Mouse (Mus musculus): ENCODE results near the gene Inca1. TPM values are rescaled to one million over a fixed set of nuclear protein-coding genes. Genes with fewer than 3 reads are reported as not detected.
A peak's percentile ranks its signal among the peaks of the same experiment; 100 is the strongest.

Inca1 gene
- polyA plus RNA-seq, 1 experiment from 2014 or later, result 1.3 TPM

- H3K9me3 ChIP-seq (ENCODE audit: control insufficient read depth, low read length), result no peaks in the 10 kb centered on the region
- peaks cover 30% of the 10 kb centered on the region for H3K4me1 ChIP-seq (replicated peaks; ENCODE audit: control insufficient read depth, insufficient read depth, low read length)
- H3K36me3 ChIP-seq (ENCODE audit: control insufficient read depth, insufficient read depth), result peaks cover 19% of the 10 kb centered on the region
- peak overlapping the region; percentile 56 for H3K4me3 ChIP-seq (replicated peaks; ENCODE audit: low read length)
- peak overlapping the region; percentile 90 for H3K4me2 ChIP-seq (ENCODE audit: low read length)
- H3K27ac ChIP-seq (ENCODE audit: low read length), result peak overlapping the region; percentile 90; the same call in 1 of the 2 replicates
- WGBS, result 93% methylated on average over 12 of the region's 12 CpGs
- ATAC-seq, result no peak
- H3K9ac ChIP-seq (replicated peaks; ENCODE audit: low read depth, low read length), result peak overlapping the region; percentile 90
- H3K27me3 ChIP-seq (replicated peaks; ENCODE audit: control insufficient read depth, insufficient read depth, low read length), result no peaks in the 10 kb centered on the region
These were observed 54.3 kb downstream of the Inca1 start for GRCm38 (mm10) chr11:70645461-70646258.

- Histone ChIP-seq H3K36me3 (ENCODE audit: control insufficient read depth, insufficient read depth) (peaks cover 11% of the 10 kb centered on the region), H3K27ac (ENCODE audit: low read length) (no peak overlapping the region), H3K4me3 (replicated peaks; ENCODE audit: low read length) (no peak overlapping the region), H3K4me1 (replicated peaks; ENCODE audit: control insufficient read depth, insufficient read depth, low read length) (peaks cover 30% of the 10 kb centered on the region), H3K4me2 (ENCODE audit: low read length) (no peak overlapping the region), H3K27me3 (replicated peaks; ENCODE audit: control insufficient read depth, insufficient read depth, low read length) (no peaks in the 10 kb centered on the region), H3K9ac (replicated peaks; ENCODE audit: low read depth, low read length) (no peak overlapping the region), H3K9me3 (ENCODE audit: control insufficient read depth, low read length) (no peaks in the 10 kb centered on the region)
- ATAC-seq, result no peak
- 92% methylated on average over 8 of the region's 8 CpGs for WGBS
These were observed 55.3 kb downstream of the Inca1 start for GRCm38 (mm10) chr11:70644564-70645103.

GRCm38 (mm10) chr11:70643051-70643450, 56.9 kb downstream of the Inca1 start:
- no peak overlapping the region for H3K9ac ChIP-seq (replicated peaks; ENCODE audit: low read depth, low read length)
- H3K9me3 ChIP-seq (ENCODE audit: control insufficient read depth, low read length), result no peaks in the 10 kb centered on the region
- peaks cover 6% of the 10 kb centered on the region for H3K36me3 ChIP-seq (ENCODE audit: control insufficient read depth, insufficient read depth)
- ATAC-seq, result no peak
- no peak overlapping the region for H3K4me2 ChIP-seq (ENCODE audit: low read length)
- no peak overlapping the region for H3K4me3 ChIP-seq (replicated peaks; ENCODE audit: low read length)
- H3K27me3 ChIP-seq (replicated peaks; ENCODE audit: control insufficient read depth, insufficient read depth, low read length), result no peaks in the 10 kb centered on the region
- no peak overlapping the region for H3K27ac ChIP-seq (ENCODE audit: low read length)
- 93% methylated on average over 6 of the region's 6 CpGs for WGBS
- H3K4me1 ChIP-seq (replicated peaks; ENCODE audit: control insufficient read depth, insufficient read depth, low read length), result peaks cover 17% of the 10 kb centered on the region

GRCm38 (mm10) chr11:70641241-70641640, 58.7 kb downstream of the Inca1 start:
- 82% methylated on average over 7 of the region's 7 CpGs for WGBS
- Histone ChIP-seq H3K27me3 (replicated peaks; ENCODE audit: control insufficient read depth, insufficient read depth, low read length) (no peaks in the 10 kb centered on the region), H3K9ac (replicated peaks; ENCODE audit: low read depth, low read length) (no peak overlapping the region), H3K4me1 (replicated peaks; ENCODE audit: control insufficient read depth, insufficient read depth, low read length) (peaks cover 10% of the 10 kb centered on the region), H3K36me3 (ENCODE audit: control insufficient read depth, insufficient read depth) (peaks cover 6% of the 10 kb centered on the region), H3K4me3 (replicated peaks; ENCODE audit: low read length) (no peak overlapping the region), H3K4me2 (ENCODE audit: low read length) (no peak overlapping the region), H3K9me3 (ENCODE audit: control insufficient read depth, low read length) (no peaks in the 10 kb centered on the region), H3K27ac (ENCODE audit: low read length) (no peak overlapping the region)
- no peak for ATAC-seq

- ATAC-seq, result no peak
- no peaks in the 10 kb centered on the region for H3K4me1 ChIP-seq (replicated peaks; ENCODE audit: control insufficient read depth, insufficient read depth, low read length)
- H3K27me3 ChIP-seq (replicated peaks; ENCODE audit: control insufficient read depth, insufficient read depth, low read length), result no peaks in the 10 kb centered on the region
- no peak overlapping the region for H3K9ac ChIP-seq (replicated peaks; ENCODE audit: low read depth, low read length)
- no peak overlapping the region for H3K4me2 ChIP-seq (ENCODE audit: low read length)
- 84% methylated on average over 8 of the region's 8 CpGs for WGBS
- H3K4me3 ChIP-seq (replicated peaks; ENCODE audit: low read length), result no peak overlapping the region
- peaks cover 6% of the 10 kb centered on the region for H3K36me3 ChIP-seq (ENCODE audit: control insufficient read depth, insufficient read depth)
- no peaks in the 10 kb centered on the region for H3K9me3 ChIP-seq (ENCODE audit: control insufficient read depth, low read length)
- no peak overlapping the region for H3K27ac ChIP-seq (ENCODE audit: low read length)
These were observed 60.0 kb downstream of the Inca1 start for GRCm38 (mm10) chr11:70639976-70640375.

GRCm38 (mm10) chr11:70638714-70639278, 61.2 kb downstream of the Inca1 start, which contains the start of gene Gp1ba:
TSS of gene Gp1ba (plus strand) at chr11:70639122.
- H3K9ac ChIP-seq (replicated peaks; ENCODE audit: low read depth, low read length), result no peak within 1 kb of the TSS
- H3K4me1 ChIP-seq (replicated peaks; ENCODE audit: control insufficient read depth, insufficient read depth, low read length), result no peaks in the 10 kb centered on the region
- no peak for ATAC-seq
- no peaks in the 10 kb centered on the region for H3K9me3 ChIP-seq (ENCODE audit: control insufficient read depth, low read length)
- H3K27ac ChIP-seq (ENCODE audit: low read length), result no peak within 1 kb of the TSS
- H3K27me3 ChIP-seq (replicated peaks; ENCODE audit: control insufficient read depth, insufficient read depth, low read length), result no peaks in the 10 kb centered on the region
- H3K36me3 ChIP-seq (ENCODE audit: control insufficient read depth, insufficient read depth), result no peaks in the 10 kb centered on the region
- H3K4me3 ChIP-seq (replicated peaks; ENCODE audit: low read length), result no peak within 1 kb of the TSS
- H3K4me2 ChIP-seq (ENCODE audit: low read length), result no peak within 1 kb of the TSS
- WGBS, result 55% methylated on average over 5 of the region's 5 CpGs

Small RNAs within 50 kb of the gene (microRNA-seq; reads per million reads assigned to microRNA genes)
- not detected for gene Mir6925

Other genes starting within 250 kb of the Inca1 start
- 39.8 and 46.0 TPM in 2 replicates for gene Med11, start 248.2 kb downstream of the Inca1 start, polyA plus RNA-seq (2015; fragmentation: Nextera tagmentation; extraction: Ambion mirVana)
- gene Zmynd15, start 240.7 kb downstream of the Inca1 start, polyA plus RNA-seq (2015; fragmentation: Nextera tagmentation; extraction: Ambion mirVana), result 0.46 and 0.90 TPM in 2 replicates
- gene Cxcl16, start 240.2 kb downstream of the Inca1 start, polyA plus RNA-seq (2015; fragmentation: Nextera tagmentation; extraction: Ambion mirVana), result 1.7 and 2.0 TPM in 2 replicates
- 0.66 and 3.4 TPM in 2 replicates for gene Tm4sf5, start 194.9 kb downstream of the Inca1 start, polyA plus RNA-seq (2015; fragmentation: Nextera tagmentation; extraction: Ambion mirVana)
- not detected in 2 replicates for gene Vmo1, start 185.5 kb downstream of the Inca1 start, polyA plus RNA-seq (2015; fragmentation: Nextera tagmentation; extraction: Ambion mirVana)
- 0.18 TPM in 1 of 2 replicates, not detected in the other for gene Gltpd2, start 181.0 kb downstream of the Inca1 start, polyA plus RNA-seq (2015; fragmentation: Nextera tagmentation; extraction: Ambion mirVana)
- 713 and 749 TPM in 2 replicates for gene Psmb6, start 174.8 kb downstream of the Inca1 start, polyA plus RNA-seq (2015; fragmentation: Nextera tagmentation; extraction: Ambion mirVana)
- gene Gm40193, start 167.2 kb downstream of the Inca1 start, polyA plus RNA-seq (2015; fragmentation: Nextera tagmentation; extraction: Ambion mirVana), result not detected in 2 replicates
- 8.8 and 9.0 TPM in 2 replicates for gene Pld2, start 160.1 kb downstream of the Inca1 start, polyA plus RNA-seq (2015; fragmentation: Nextera tagmentation; extraction: Ambion mirVana)
- gene Mink1, start 137.3 kb downstream of the Inca1 start, polyA plus RNA-seq (2015; fragmentation: Nextera tagmentation; extraction: Ambion mirVana), result 13.8 and 17.5 TPM in 2 replicates
- not detected in 2 replicates for gene 4930544D05Rik, start 84.3 kb downstream of the Inca1 start, polyA plus RNA-seq (2015; fragmentation: Nextera tagmentation; extraction: Ambion mirVana)
- 0.39 TPM in 1 of 2 replicates, not detected in the other for gene Chrne, start 80.9 kb downstream of the Inca1 start, polyA plus RNA-seq (2015; fragmentation: Nextera tagmentation; extraction: Ambion mirVana)
- gene Gp1ba, start 61.0 kb downstream of the Inca1 start, polyA plus RNA-seq (2015; fragmentation: Nextera tagmentation; extraction: Ambion mirVana), result 0.15 and 0.17 TPM in 2 replicates
- 133 and 135 TPM in 2 replicates for gene Rnf167, start 52.9 kb downstream of the Inca1 start, polyA plus RNA-seq (2015; fragmentation: Nextera tagmentation; extraction: Ambion mirVana)
- 159 and 174 TPM in 2 replicates for gene Slc25a11, start 52.7 kb downstream of the Inca1 start, polyA plus RNA-seq (2015; fragmentation: Nextera tagmentation; extraction: Ambion mirVana)
- 642 and 656 TPM in 2 replicates for gene Pfn1, start 45.5 kb downstream of the Inca1 start, polyA plus RNA-seq (2015; fragmentation: Nextera tagmentation; extraction: Ambion mirVana)
- gene Eno3, start 43.0 kb downstream of the Inca1 start, polyA plus RNA-seq (2015; fragmentation: Nextera tagmentation; extraction: Ambion mirVana), result 6.5 and 8.2 TPM in 2 replicates
- gene Spag7, start 30.7 kb downstream of the Inca1 start, polyA plus RNA-seq (2015; fragmentation: Nextera tagmentation; extraction: Ambion mirVana), result 119 and 146 TPM in 2 replicates
- gene Camta2, start 12.1 kb downstream of the Inca1 start, polyA plus RNA-seq (2015; fragmentation: Nextera tagmentation; extraction: Ambion mirVana), result 17.2 and 21.3 TPM in 2 replicates
- 1.4 and 1.5 TPM in 2 replicates for gene Kif1c, start 393 bp upstream of the Inca1 start, polyA plus RNA-seq (2015; fragmentation: Nextera tagmentation; extraction: Ambion mirVana)
- gene Zfp3, start 64.1 kb upstream of the Inca1 start, polyA plus RNA-seq (2015; fragmentation: Nextera tagmentation; extraction: Ambion mirVana), result 18.2 and 18.9 TPM in 2 replicates
- not detected in 2 replicates for gene Scimp, start 112.4 kb upstream of the Inca1 start, polyA plus RNA-seq (2015; fragmentation: Nextera tagmentation; extraction: Ambion mirVana)
- 77.9 and 82.8 TPM in 2 replicates for gene Rabep1, start 144.6 kb upstream of the Inca1 start, polyA plus RNA-seq (2015; fragmentation: Nextera tagmentation; extraction: Ambion mirVana)

All from forebrain, embryonic 16.5 days (tissue).